Mouse (Mus musculus) ZHBTc4 (cell line): ENCODE results near the gene Ap2a2.

Source experiments
- DNase-seq: peaks from one replicate; pipeline ENCODE4 v3.0.0-alpha.2; 2011; ENCODE audit warnings: low read depth, low spot score

Gene Ap2a2

DNA sequence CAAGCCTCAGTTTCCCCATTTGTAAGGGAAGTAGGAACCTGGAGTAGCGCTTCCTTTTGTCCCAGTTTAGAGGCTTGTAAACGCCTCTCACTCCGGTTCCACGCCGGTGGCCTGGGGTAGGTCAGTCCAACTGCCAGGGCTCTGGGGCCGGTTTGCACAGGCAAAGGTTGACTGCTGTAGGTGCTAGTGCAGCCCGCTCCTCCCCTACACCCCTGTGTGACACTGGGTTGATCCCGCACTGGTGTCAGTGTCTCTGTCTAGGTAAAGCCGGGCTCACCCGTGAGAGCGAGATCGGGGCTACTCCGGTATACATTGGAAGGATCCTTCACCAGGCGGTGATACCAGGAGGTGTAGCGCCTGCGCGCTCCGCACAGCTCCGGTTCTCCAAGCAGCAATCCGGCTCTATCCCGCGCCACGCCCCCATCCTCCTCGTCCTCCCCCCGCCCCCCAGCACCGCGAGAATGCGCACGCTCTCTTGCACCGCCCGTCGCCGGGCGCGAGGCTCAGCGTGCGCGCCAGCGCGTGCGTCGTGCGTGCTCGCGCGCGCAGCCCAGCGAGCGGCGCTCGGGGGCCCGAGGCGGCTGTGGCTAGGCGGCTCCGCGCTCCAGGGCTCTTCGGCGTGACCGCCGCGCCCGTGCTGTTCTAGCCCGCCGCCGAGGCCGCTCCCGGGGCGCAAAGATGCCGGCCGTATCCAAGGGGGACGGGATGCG is at the start of gene Ap2a2:
TSS of gene Ap2a2 (plus strand) at position 492 of the 710 bp plus-strand sequence.
- DNase-seq = peak; percentile 98

- DNase-seq = no peak
Measured at GRCm38 (mm10) chr7:141517638-141518037, 44.3 kb upstream of the Ap2a2 start.

DNA sequence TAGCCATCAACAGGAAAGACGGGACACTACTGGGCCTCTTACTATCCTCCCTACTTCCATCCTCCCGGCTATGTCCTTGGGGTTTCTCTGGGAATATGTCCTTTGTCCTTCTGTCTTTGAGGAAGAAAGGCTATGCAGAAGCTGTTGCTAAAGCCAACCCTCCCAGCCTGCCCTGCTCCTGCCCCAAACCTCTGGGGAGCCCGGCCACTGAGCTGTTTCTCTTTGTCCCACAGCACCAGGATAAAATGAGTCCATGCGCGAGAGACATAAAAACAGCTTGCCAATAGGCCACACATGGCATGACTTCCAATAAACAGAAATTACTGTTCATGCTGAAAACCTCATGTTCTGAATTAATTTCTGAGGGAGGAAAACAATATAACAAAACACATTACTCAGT is 43.7 kb upstream of the Ap2a2 start:
- DNase-seq = no peak

DNA sequence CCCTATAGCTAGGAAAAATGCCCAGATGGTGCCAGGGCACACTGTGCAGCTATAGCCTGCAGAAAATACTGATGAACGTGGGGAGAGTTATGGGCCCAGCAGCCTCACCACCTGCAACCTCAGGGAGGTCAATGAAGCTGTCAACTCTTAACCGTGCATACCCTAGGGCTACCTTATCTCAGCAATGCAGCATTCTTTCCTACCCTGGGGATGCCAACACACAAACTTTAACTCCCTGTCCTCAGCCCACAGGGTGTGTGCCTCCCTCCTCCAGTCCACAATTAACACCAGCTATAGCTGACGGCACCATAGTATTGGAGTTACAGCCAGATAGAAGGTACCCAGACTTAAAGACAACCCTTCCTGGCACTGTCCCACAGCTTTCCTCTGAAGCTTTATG is 43.0 kb upstream of the Ap2a2 start:
- no peak for DNase-seq

- no peak for DNase-seq
Measured at GRCm38 (mm10) chr7:141519795-141520194, 42.2 kb upstream of the Ap2a2 start.

GRCm38 (mm10) chr7:141523007-141523406 is 39.0 kb upstream of the Ap2a2 start:
- peak; percentile 20 for DNase-seq

DNA sequence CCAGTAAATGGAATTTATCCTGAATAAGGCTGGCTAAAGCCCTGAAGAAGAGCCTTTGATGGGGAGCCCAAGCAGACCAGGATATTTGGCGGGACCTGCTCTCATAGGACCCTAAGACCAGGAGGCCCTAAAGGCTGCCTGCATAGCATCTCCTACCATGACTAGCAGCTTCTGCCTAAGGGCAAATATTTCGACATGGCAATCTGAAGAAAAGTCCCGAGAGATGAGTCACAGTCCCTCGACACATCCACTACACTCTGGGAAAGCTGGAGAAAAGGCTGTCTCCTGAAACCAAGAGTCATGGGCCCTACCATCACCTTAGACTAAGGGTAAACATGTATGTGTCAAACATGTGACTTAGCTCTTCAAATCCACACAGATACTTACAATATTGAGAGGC is 37.7 kb upstream of the Ap2a2 start:
- no peak for DNase-seq

DNA sequence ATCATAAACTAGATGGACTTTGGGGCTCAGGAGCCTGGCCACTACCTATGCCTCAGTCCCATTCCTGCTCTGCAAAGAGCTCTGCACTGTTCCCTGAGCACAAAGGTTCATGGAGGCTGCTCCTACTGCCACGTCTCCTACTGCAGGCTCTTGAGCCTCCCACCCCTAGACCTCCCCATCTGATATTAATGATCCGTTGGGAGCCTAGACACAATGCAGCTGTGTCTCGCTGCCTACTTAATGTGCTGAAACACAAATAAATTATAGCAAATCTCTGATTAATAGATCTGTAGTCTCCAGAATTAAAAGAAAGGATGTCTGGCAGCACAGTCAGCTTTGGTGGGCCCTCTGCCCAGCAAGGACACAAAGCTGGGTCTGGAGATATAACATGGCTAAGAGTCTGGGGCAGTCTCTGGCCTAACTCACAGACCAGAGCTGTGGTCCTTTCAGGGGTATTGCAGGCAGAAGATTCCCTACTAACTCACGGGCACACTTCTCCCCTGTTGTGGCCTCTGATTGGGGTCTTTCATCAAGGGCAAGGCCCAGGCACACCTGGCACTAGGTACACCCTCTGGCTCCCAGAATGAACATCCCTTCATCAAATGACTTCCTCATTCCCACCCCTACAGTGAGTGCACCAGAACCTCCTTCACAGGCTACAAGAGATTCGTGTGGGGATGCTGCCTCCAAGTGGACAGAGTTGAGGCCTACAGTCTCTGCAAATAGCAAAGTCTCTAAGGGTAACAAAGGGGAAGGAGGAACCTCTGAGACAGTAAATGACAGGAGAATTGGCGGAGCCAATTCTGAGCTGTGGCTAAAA is 37.0 kb upstream of the Ap2a2 start:
- peak; percentile 86 for DNase-seq

DNA sequence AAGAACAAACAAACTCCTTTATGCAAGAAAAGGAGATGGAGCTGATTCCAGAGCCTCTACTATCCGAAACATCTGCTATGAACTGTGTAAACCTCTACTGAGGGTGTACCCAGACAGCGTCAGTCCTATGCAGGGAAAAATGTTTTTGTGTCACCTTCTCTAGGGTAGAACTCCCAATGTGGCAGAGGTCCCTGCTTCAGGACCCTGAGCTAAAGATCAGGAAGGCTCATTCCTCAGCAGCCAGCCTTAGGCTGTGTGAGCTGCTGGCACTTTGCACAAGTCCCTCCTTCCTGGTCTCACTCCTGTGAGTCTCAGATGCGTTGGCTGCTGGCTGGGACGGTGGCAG is 36.4 kb upstream of the Ap2a2 start:
- DNase-seq = no peak

GRCm38 (mm10) chr7:141535570-141535969 is 26.4 kb upstream of the Ap2a2 start:
- DNase-seq = no peak

DNA sequence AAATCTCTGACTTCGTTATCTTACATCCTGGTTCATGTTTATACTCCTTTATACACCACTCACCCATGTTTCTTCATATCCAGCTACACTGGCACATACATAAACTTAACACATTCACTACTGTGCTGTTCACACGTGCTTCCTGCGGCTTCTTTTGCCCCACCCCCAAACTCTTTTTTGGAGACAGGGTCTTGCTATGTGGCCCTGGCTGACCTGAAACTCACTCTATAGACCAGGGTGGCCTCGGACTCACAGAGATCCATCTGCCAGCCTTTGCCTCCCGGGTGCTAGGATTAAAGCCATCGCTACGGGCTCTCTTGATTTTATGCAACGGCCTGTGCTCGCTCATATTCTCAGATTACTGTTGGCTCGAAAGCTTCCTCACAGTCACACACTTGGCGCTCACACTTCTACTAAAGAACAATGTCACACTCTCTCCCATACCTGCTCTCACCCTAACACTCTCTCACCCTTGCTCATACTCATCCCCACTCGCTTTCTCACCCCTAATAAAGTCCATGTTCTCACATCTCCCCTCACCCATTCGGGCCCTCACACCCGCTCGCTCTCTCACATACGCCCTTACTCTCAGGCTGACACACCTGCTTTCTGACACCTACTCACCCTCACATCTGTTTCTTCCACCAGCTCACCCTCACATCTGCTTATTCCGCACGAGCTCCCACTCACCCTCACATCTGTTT is 23.0 kb upstream of the Ap2a2 start:
- no peak for DNase-seq

GRCm38 (mm10) chr7:141539556-141540311 is 22.2 kb upstream of the Ap2a2 start, which contains the start of gene Chid1:
Gene Chid1, minus strand, starts transcription at chr7:141539857.
- peak; percentile 99 for DNase-seq

GRCm38 (mm10) chr7:141540312-141541081 is 21.5 kb upstream of the Ap2a2 start:
- DNase-seq = peak; percentile 36

- DNase-seq = no peak
Measured at GRCm38 (mm10) chr7:141541681-141542080, 20.3 kb upstream of the Ap2a2 start.

GRCm38 (mm10) chr7:141542588-141542987 is 19.4 kb upstream of the Ap2a2 start:
- no peak for DNase-seq

DNA sequence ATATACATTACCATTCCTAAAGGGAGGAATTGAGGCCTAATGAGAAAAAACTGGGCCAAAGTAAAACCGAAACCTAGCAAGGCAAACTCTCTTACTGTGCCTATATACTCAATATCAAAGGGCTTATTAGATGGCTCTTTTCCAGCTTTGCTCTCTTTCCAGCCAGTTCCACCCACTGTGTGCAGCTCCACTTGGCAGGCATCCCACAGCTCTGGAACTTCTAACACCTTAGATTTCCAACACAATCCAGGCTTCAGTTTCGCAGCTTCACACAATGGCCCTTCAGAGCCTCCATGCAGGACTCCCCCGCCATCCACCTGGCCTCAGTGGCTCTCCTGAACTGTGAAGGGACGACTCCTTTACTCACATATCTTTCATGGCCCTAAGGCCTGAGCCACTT is 17.3 kb upstream of the Ap2a2 start:
- DNase-seq = no peak

- DNase-seq = no peak
Measured at GRCm38 (mm10) chr7:141549432-141550061, 12.4 kb upstream of the Ap2a2 start.

DNA sequence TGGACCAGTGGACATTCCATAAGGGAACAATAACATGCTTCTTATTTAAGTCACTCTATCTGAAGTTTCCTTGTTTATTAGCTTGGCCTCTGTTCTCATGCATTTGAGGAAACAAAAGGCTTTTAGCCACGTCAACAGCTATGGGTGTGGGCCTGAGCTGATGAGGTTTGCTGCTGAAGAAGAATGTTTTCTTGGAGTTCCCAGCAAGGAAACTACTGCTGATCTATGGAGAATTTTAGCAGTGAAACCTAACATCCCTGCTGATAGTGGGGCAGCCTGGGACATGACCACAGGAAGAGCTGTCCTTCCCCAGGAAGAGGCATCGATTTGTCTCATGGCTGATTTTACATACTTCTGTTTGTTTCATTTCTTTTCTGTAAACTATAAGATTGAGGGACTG is 11.5 kb upstream of the Ap2a2 start:
- DNase-seq = no peak

DNA sequence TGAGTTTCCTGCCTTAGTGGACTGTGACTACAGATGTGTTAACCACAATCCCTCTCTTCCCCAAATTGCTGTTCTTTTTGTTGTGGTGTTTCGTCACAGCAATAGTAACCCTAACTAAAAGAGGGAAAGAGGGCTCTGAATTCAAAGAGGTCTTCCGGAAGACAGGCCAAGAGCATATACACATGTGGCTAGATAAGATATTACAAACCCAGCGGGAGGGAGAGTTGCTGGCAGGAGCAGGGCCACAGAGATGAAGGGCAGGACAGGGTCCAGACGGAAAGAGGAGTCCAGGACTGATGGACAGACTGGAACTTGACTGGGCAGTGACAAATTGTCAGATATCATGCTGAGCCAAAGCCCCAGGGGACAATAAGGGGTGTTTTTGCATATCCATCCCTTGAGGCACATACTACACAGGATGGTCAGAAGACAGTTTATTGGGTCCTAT is 3.6 kb upstream of the Ap2a2 start:
- no peak for DNase-seq

DNA sequence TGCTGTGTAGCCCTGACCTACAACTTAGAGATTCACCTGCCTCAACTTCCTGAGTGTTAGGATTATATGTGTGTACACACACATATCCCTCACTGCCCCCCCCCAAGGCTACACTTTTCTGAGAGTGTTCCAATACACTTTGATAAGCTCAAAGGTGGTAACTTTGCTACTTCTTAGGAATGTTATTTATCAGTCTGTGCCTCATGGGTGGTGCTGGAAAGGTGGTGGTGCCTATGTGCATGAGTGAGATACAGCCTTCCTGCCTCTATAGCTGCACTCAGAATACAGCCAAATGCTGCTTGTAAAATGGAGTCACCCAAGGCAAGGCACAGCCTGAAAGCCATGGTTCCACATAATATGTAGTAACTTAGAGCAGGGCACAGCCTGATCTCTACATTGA is 3.0 kb upstream of the Ap2a2 start:
- DNase-seq = no peak
